Mouse (Mus musculus) testis, adult 2 months (tissue): ENCODE data around the gene Akap5.

ENCODE experiments used
- CTCF ChIP-seq: fragments of 200-500 bp; IDR thresholded peaks from 2 replicates; pipeline ENCODE4 v1.5.1; 2012; ENCODE audit warnings: low read depth, mild to moderate bottlenecking, inconsistent platforms, low read length, moderate library complexity; ENCODE audit not compliant: control insufficient read depth, insufficient read depth, insufficient replicate concordance
- POLR2A ChIP-seq: fragments of 200-500 bp; IDR thresholded peaks from 2 replicates; pipeline ENCODE4 v1.6.1; 2012; ENCODE audit warnings: low read depth, mild to moderate bottlenecking, inconsistent platforms, low read length, moderate library complexity; ENCODE audit not compliant: control insufficient read depth

DNA sequence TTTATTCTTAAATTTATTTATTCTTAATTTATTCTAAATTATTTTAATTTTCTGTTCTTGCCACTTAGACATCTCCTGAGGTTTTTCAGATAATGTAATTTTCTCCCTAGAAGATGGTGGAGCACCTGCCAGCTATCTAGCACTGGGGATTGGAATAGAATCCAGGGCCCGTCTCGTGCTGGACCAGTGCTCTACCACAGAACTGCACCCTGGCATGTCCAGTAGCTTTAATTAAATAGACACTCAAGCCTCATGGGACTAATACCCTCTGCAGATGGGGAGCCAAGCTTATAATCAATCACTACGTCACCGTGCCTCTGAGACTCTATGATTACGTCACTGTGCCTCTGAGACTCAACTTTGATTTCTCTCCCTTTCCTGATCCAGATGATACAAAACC is 36.2 kb upstream of the Akap5 start:
- TF ChIP-seq POLR2A = no peak
- no peak for TF ChIP-seq CTCF
